Mouse (Mus musculus) liver, postnatal 0 days (tissue): ENCODE measurements around the gene Mylk. TPM values are rescaled to one million over a fixed set of nuclear protein-coding genes. Genes with fewer than 3 reads are reported as not detected.
"Not testable (repeated sequence)": the region's sequence is repeated elsewhere in the genome, so short reads cannot be mapped to it uniquely, and the experiment has no call there.

Experiments
- ATAC-seq: fragments of 200-750 bp; cut with Nextera tagmentation; 2 replicates; pipeline ENCODE4 v1.8.0; 2017; ENCODE audit warnings: mild to moderate bottlenecking, moderate library complexity
- DNase-seq: peaks from one replicate; pipeline ENCODE4 v3.0.0-alpha.2; 2016
- H3K27ac ChIP-seq: fragments of 300-500 bp; sonication (generic); 2 replicates; pipeline ENCODE4 v1.5.1; 2014; ENCODE audit warnings: antibody characterized with exemption, moderate library complexity, mild to moderate bottlenecking, low read depth
- H3K27me3 ChIP-seq: fragments of 300-500 bp; sonication (generic); 2 replicates; pipeline ENCODE4 v1.6.1; 2014; ENCODE audit warnings: low read length, control low read depth, mixed read lengths; ENCODE audit not compliant: insufficient read depth
- H3K36me3 ChIP-seq: fragments of 300-500 bp; sonication (generic); replicated peaks from 2 replicates; pipeline ENCODE4 v1.6.1; 2014; ENCODE audit warnings: mild to moderate bottlenecking, control low read depth, low read length, moderate library complexity, mixed read lengths; ENCODE audit not compliant: insufficient read depth
- H3K4me1 ChIP-seq: fragments of 300-500 bp; sonication (generic); 2 replicates; pipeline ENCODE4 v1.6.1; 2014; ENCODE audit warnings: antibody characterized with exemption, mild to moderate bottlenecking, control low read depth; ENCODE audit not compliant: insufficient read depth
- H3K4me2 ChIP-seq: fragments of 300-500 bp; sonication (generic); 2 replicates; pipeline ENCODE4 v1.6.1; 2014; ENCODE audit warnings: low read depth, mild to moderate bottlenecking, low read length, moderate library complexity, mixed read lengths
- H3K4me3 ChIP-seq: fragments of 300-500 bp; sonication (generic); 2 replicates; pipeline ENCODE4 v1.5.1; 2014; ENCODE audit warnings: low read depth, low read length
- H3K9ac ChIP-seq: fragments of 300-500 bp; sonication (generic); replicated peaks from 2 replicates; pipeline ENCODE4 v1.6.1; 2014; ENCODE audit warnings: mild to moderate bottlenecking, moderate library complexity
- H3K9me3 ChIP-seq: fragments of 300-500 bp; sonication (generic); 2 replicates; pipeline ENCODE4 v1.6.1; 2016; ENCODE audit warnings: mild to moderate bottlenecking, control low read depth, low read length, mixed read lengths
- CTCF ChIP-seq: sonication (generic); IDR thresholded peaks from 2 replicates; pipeline ENCODE4 v1.5.1; 2016; ENCODE audit warnings: antibody characterized with exemption, low read depth
- EP300 ChIP-seq: IDR thresholded peaks from 2 replicates; pipeline ENCODE4 v1.6.1; 2016; ENCODE audit warnings: antibody characterized with exemption, low read depth, mild to moderate bottlenecking
- WGBS: fragments of 180-500 bp; shearing (Covaris S2); extraction: QIAGEN DNeasy Blood & Tissue Kit; methylation state at CpG from one replicate; pipeline ENCODE4 v1.1.7; 2014; ENCODE audit not compliant: insufficient replicate concordance; 5-methylcytosine and 5-hydroxymethylcytosine counted together
- polyA plus RNA-seq: library from polyadenylated mRNA; unstranded; fragments of >200 nt; fragmentation: Nextera tagmentation; extraction: Ambion mirVana; gene quantifications from 2 replicates; pipeline ENCODE4 v1.2.1, GENCODE M21; 2015

The Mylk gene
- polyA plus RNA-seq, 1 experiment from 2014 or later: 4.9 TPM

- Histone ChIP-seq H3K9ac (peak overlapping the region; percentile 37), H3K27ac (peak overlapping the region; percentile 76), H3K4me2 (peak overlapping the region; percentile 65), H3K4me1 (peaks cover 7% of the 10 kb centered on the region), H3K4me3 (peak overlapping the region; percentile 40), H3K27me3 (no peaks in the 10 kb centered on the region), H3K9me3 (no peaks in the 10 kb centered on the region), H3K36me3 (no peaks in the 10 kb centered on the region)
- WGBS: 58% methylated on average over 16 of the region's 16 CpGs
- DNase-seq: peak; percentile 57
- ATAC-seq: peak; percentile 81
- TF ChIP-seq CTCF (no peak), EP300 (no peak)
Measured at GRCm38 (mm10) chr16:34806883-34807767, 62.1 kb downstream of the Mylk start.

- Histone ChIP-seq H3K36me3 (no peaks in the 10 kb centered on the region), H3K27me3 (no peaks in the 10 kb centered on the region), H3K9ac (peak overlapping the region; percentile 37), H3K4me3 (peak overlapping the region; percentile 40), H3K27ac (peak overlapping the region; percentile 76), H3K4me1 (peaks cover 8% of the 10 kb centered on the region), H3K4me2 (peak overlapping the region; percentile 65), H3K9me3 (no peaks in the 10 kb centered on the region)
- TF ChIP-seq CTCF (no peak), EP300 (no peak)
- peak; percentile 16; the same call in 1 of the 2 replicates for ATAC-seq
- no peak for DNase-seq
- 49% methylated on average over 11 of the region's 11 CpGs for WGBS
Measured at GRCm38 (mm10) chr16:34807768-34808275, 62.8 kb downstream of the Mylk start.

GRCm38 (mm10) chr16:34812165-34812564 is 67.2 kb downstream of the Mylk start:
- Histone ChIP-seq H3K27ac (no peak overlapping the region), H3K27me3 (no peaks in the 10 kb centered on the region), H3K9me3 (no peaks in the 10 kb centered on the region), H3K9ac (no peak overlapping the region), H3K36me3 (0 out of 2 replicates have a peak, but pooled peaks cover 2% of the 10 kb centered on the region), H3K4me3 (no peak overlapping the region), H3K4me1 (peaks cover 2% of the 10 kb centered on the region; the same call in 1 of the 2 replicates), H3K4me2 (no peak overlapping the region)
- whole genome bisulfite sequencing: 64% methylated on average over 2 of the region's 2 CpGs
- TF ChIP-seq EP300 (no peak), CTCF (no peak)
- no peak for DNase-seq
- no peak for ATAC-seq

GRCm38 (mm10) chr16:34813161-34813560 is 68.2 kb downstream of the Mylk start:
- H3K4me2 ChIP-seq, H3K27ac ChIP-seq, H3K9ac ChIP-seq, H3K9me3 ChIP-seq, H3K4me3 ChIP-seq, H3K27me3 ChIP-seq, DNase-seq, H3K4me1 ChIP-seq, H3K36me3 ChIP-seq, ATAC-seq: not testable (repeated sequence)

- Histone ChIP-seq H3K4me3 (no peak overlapping the region), H3K27ac (no peak overlapping the region), H3K4me1 (peaks cover 2% of the 10 kb centered on the region; the same call in 1 of the 2 replicates), H3K27me3 (no peaks in the 10 kb centered on the region), H3K36me3 (0 out of 2 replicates have a peak, but pooled peaks cover 2% of the 10 kb centered on the region), H3K9me3 (no peaks in the 10 kb centered on the region), H3K4me2 (no peak overlapping the region), H3K9ac (no peak overlapping the region)
- no peak for DNase-seq
- WGBS: 50% methylated on average over 3 of the region's 3 CpGs
- TF ChIP-seq CTCF (no peak), EP300 (no peak)
- ATAC-seq: no peak
Measured at GRCm38 (mm10) chr16:34813570-34813969, 68.6 kb downstream of the Mylk start.

GRCm38 (mm10) chr16:34814612-34815011 is 69.6 kb downstream of the Mylk start:
- Histone ChIP-seq H3K36me3 (0 out of 2 replicates have a peak, but pooled peaks cover 2% of the 10 kb centered on the region), H3K4me1 (peaks cover 2% of the 10 kb centered on the region; the same call in 1 of the 2 replicates), H3K4me3 (no peak overlapping the region), H3K27me3 (no peaks in the 10 kb centered on the region), H3K9ac (no peak overlapping the region), H3K9me3 (no peaks in the 10 kb centered on the region), H3K4me2 (no peak overlapping the region), H3K27ac (no peak overlapping the region)
- ATAC-seq (no peak), DNase-seq (no peak)
- TF ChIP-seq EP300: no peak
- no peak for TF ChIP-seq CTCF
- 77% methylated on average over 7 of the region's 7 CpGs for WGBS
